In genomic region chr4:45011581-45012104, GRCm38 (mm10) we compare ENCODE assay signal across 8 mouse cellular contexts. TPM values are rescaled to one million over a fixed set of nuclear protein-coding genes. Genes with fewer than 3 reads are reported as not detected.
DNase-seq lines count a peak whose midpoint lies in the region; ATAC-seq and TF ChIP-seq lines count a peak whose summit lies in the region.

No protein-coding gene starts in this region.

- H3K36me3 ChIP-seq in intestine, postnatal 0 days (ENCODE audit: control insufficient read depth, insufficient read depth), result no peaks in the 10 kb centered on the region
- no peaks in the 10 kb centered on the region for H3K36me3 ChIP-seq in stomach, embryonic 16.5 days (ENCODE audit: control insufficient read depth, insufficient read depth, low read length)

- H3K27ac ChIP-seq in intestine, postnatal 0 days (ENCODE audit: low read depth, low read length), result peak overlapping the region; percentile 95
- peak overlapping the region; percentile 98 for H3K27ac ChIP-seq in stomach, embryonic 16.5 days (ENCODE audit: low read length)

- peak; percentile 31 for DNase-seq in urinary bladder, postnatal 10 days (ENCODE audit: low spot score)
- DNase-seq in urinary bladder, adult 2 months (ENCODE audit: low spot score), result no peak
- DNase-seq in brain, embryonic 18.5 days (ENCODE audit: low read depth, low spot score), result peak; percentile 12
- peak; percentile 56 to 57 for DNase-seq in gastrocnemius, postnatal 36 days
- peak; percentile 76 for DNase-seq in lung, postnatal 36 days
- no peak for DNase-seq in cerebellum, postnatal 4 days (ENCODE audit: low spot score in 2 of 2)

- peak overlapping the region; percentile 80 for H3K4me2 ChIP-seq in intestine, postnatal 0 days (replicated peaks; ENCODE audit: low read depth)
- H3K4me2 ChIP-seq in stomach, embryonic 16.5 days (ENCODE audit: low read depth, low read length), result peak overlapping the region; percentile 78

- peak overlapping the region; percentile 65 for H3K9ac ChIP-seq in intestine, postnatal 0 days (ENCODE audit: low read depth, low read length)
- peak overlapping the region; percentile 93 for H3K9ac ChIP-seq in stomach, embryonic 16.5 days (ENCODE audit: low read length)

- ATAC-seq in intestine, postnatal 0 days, result no peak
- ATAC-seq in stomach, embryonic 16.5 days (ENCODE audit: insufficient read depth, low FRiP score), result peak; percentile 45

- no peaks in the 10 kb centered on the region for H3K27me3 ChIP-seq in intestine, postnatal 0 days (replicated peaks; ENCODE audit: control insufficient read depth, insufficient read depth, low read length)
- no peaks in the 10 kb centered on the region for H3K27me3 ChIP-seq in stomach, embryonic 16.5 days (ENCODE audit: control insufficient read depth, insufficient read depth, low read length)

- peak overlapping the region; percentile 87 for H3K4me3 ChIP-seq in intestine, postnatal 0 days (ENCODE audit: low read depth, low read length)
- H3K4me3 ChIP-seq in stomach, embryonic 16.5 days (replicated peaks; ENCODE audit: low read length), result peak overlapping the region; percentile 94

- intact Hi-C loops in gastrocnemius, postnatal 36 days (cut with DNase I), result loop anchor here (2.0 to 10.0 kb wide), 3 partner anchors 37 to 963 kb away; no protein-coding TSS in a partner anchor

- under 1% methylated on average over 31 of the region's 31 CpGs for WGBS in intestine, postnatal 0 days
- under 1% methylated on average over 31 of the region's 31 CpGs for whole genome bisulfite sequencing in stomach, embryonic 16.5 days

- no peaks in the 10 kb centered on the region for H3K9me3 ChIP-seq in intestine, postnatal 0 days (ENCODE audit: control insufficient read depth)
- H3K9me3 ChIP-seq in stomach, embryonic 16.5 days (replicated peaks; ENCODE audit: control insufficient read depth, low read length), result no peaks in the 10 kb centered on the region

- no peak for TF ChIP-seq CTCF in intestine, postnatal 0 days (IDR thresholded peaks at IDR 0.05; ENCODE audit: low read depth)

- H3K4me1 ChIP-seq in intestine, postnatal 0 days (replicated peaks; ENCODE audit: control insufficient read depth, insufficient read depth, low read length), result 0 out of 2 replicates have a peak, but pooled peaks cover 5% of the 10 kb centered on the region
- peaks cover 10% of the 10 kb centered on the region for H3K4me1 ChIP-seq in stomach, embryonic 16.5 days (ENCODE audit: control insufficient read depth, insufficient read depth, low read length)

RNA-seq across cellular contexts. Expression of gene Zbtb5, which starts 0.6 kb away (rescaled TPM):
- 8.5 and 8.6 TPM in 2 replicates for polyA plus RNA-seq in urinary bladder, adult 2 months (2012; rRNA removed)
- total RNA-seq in gastrocnemius, postnatal 36 days (2021), result 1 to 10 TPM; 2.8 to 3.0 TPM
- polyA plus RNA-seq in intestine, postnatal 0 days (2015; fragmentation: Nextera tagmentation; extraction: Ambion mirVana), result 8.5 TPM in 2 replicates
- polyA plus RNA-seq in stomach, embryonic 16.5 days (2015; fragmentation: Nextera tagmentation; extraction: Ambion mirVana), result 17.6 and 17.7 TPM in 2 replicates

RNA-seq across cellular contexts. Expression of gene Polr1e, which starts 6.7 kb away (rescaled TPM):
- polyA plus RNA-seq in urinary bladder, adult 2 months (2012; rRNA removed), result 14.1 and 17.2 TPM in 2 replicates
- 1 to 10 TPM; 3.9 to 4.2 TPM for total RNA-seq in gastrocnemius, postnatal 36 days (2021)
- polyA plus RNA-seq in intestine, postnatal 0 days (2015; fragmentation: Nextera tagmentation; extraction: Ambion mirVana), result 11.4 and 13.7 TPM in 2 replicates
- 32.7 and 38.4 TPM in 2 replicates for polyA plus RNA-seq in stomach, embryonic 16.5 days (2015; fragmentation: Nextera tagmentation; extraction: Ambion mirVana)

RNA-seq across cellular contexts. Expression of gene Grhpr, which starts 30.4 kb away (rescaled TPM):
- 34.9 and 38.4 TPM in 2 replicates for polyA plus RNA-seq in urinary bladder, adult 2 months (2012; rRNA removed)
- total RNA-seq in gastrocnemius, postnatal 36 days (2021), result 10 to 100 TPM; 25.6 to 26.3 TPM
- polyA plus RNA-seq in intestine, postnatal 0 days (2015; fragmentation: Nextera tagmentation; extraction: Ambion mirVana), result 121 and 133 TPM in 2 replicates
- 72.0 and 74.2 TPM in 2 replicates for polyA plus RNA-seq in stomach, embryonic 16.5 days (2015; fragmentation: Nextera tagmentation; extraction: Ambion mirVana)

Comparison
In these comparisons a context has a peak if more than half of its experiments do, and no peak if none do; other contexts are left out.
1. DNase-seq: peak in urinary bladder, postnatal 10 days (single experiment), brain, embryonic 18.5 days (single experiment), gastrocnemius, postnatal 36 days (2 of 2) and lung, postnatal 36 days (single experiment); none in urinary bladder, adult 2 months (single experiment) and cerebellum, postnatal 4 days (0 of 2).